Mouse (Mus musculus): ENCODE results near the gene Ror1. TPM values are rescaled to one million over a fixed set of nuclear protein-coding genes. Genes with fewer than 3 reads are reported as not detected.

The Ror1 gene
- total RNA-seq, 2 experiments from 2014 or later: 0.59 to 0.93 TPM

GRCm38 (mm10) chr4:100357881-100358589, 262.4 kb downstream of the Ror1 start:
- DNase-seq (ENCODE audit: low spot score in 2 of 2): no peak
- intact Hi-C loops (cut with DNase I): no loop called here

- intact Hi-C loops (cut with DNase I): no loop called here
- DNase-seq (ENCODE audit: low spot score in 2 of 2): no peak
Observed at GRCm38 (mm10) chr4:100363666-100364065, 268.1 kb downstream of the Ror1 start.

GRCm38 (mm10) chr4:100368691-100369090, 273.1 kb downstream of the Ror1 start:
- intact Hi-C loops (cut with DNase I): no loop called here
- DNase-seq (ENCODE audit: low spot score in 2 of 2): no peak

GRCm38 (mm10) chr4:100369541-100370174, 274.1 kb downstream of the Ror1 start:
- intact Hi-C loops (cut with DNase I): no loop called here
- DNase-seq (ENCODE audit: low spot score in 2 of 2): no peak

- intact Hi-C loops (cut with DNase I): no loop called here
- no peak for DNase-seq (ENCODE audit: low spot score in 2 of 2)
Observed at GRCm38 (mm10) chr4:100372806-100373205, 277.2 kb downstream of the Ror1 start.

- intact Hi-C loops (cut with DNase I): no loop called here
- no peak for DNase-seq (ENCODE audit: low spot score in 2 of 2)
Observed at GRCm38 (mm10) chr4:100373780-100374179, 278.2 kb downstream of the Ror1 start.

GRCm38 (mm10) chr4:100375286-100375685, 279.7 kb downstream of the Ror1 start:
- intact Hi-C loops (cut with DNase I): no loop called here
- DNase-seq (ENCODE audit: low spot score in 2 of 2): no peak

GRCm38 (mm10) chr4:100376163-100376562, 280.6 kb downstream of the Ror1 start:
- intact Hi-C loops (cut with DNase I): no loop called here

GRCm38 (mm10) chr4:100377231-100377630, 281.6 kb downstream of the Ror1 start:
- intact Hi-C loops (cut with DNase I): no loop called here
- DNase-seq (ENCODE audit: low spot score in 2 of 2): no peak

More at GRCm38 (mm10) chr4:100376163-100376562, 280.6 kb downstream of the Ror1 start:
- DNase-seq (ENCODE audit: low spot score in 2 of 2): no peak

GRCm38 (mm10) chr4:100377996-100378395, 282.4 kb downstream of the Ror1 start:
- intact Hi-C loops (cut with DNase I): no loop called here

GRCm38 (mm10) chr4:100381760-100382159, 286.2 kb downstream of the Ror1 start:
- DNase-seq (ENCODE audit: low spot score in 2 of 2): no peak
- intact Hi-C loops (cut with DNase I): no loop called here

More at GRCm38 (mm10) chr4:100377996-100378395, 282.4 kb downstream of the Ror1 start:
- no peak for DNase-seq (ENCODE audit: low spot score in 2 of 2)

- DNase-seq (ENCODE audit: low spot score in 2 of 2): no peak
- intact Hi-C loops (cut with DNase I): no loop called here
Observed at GRCm38 (mm10) chr4:100386272-100386988, 290.8 kb downstream of the Ror1 start.

GRCm38 (mm10) chr4:100390436-100390835, 294.8 kb downstream of the Ror1 start:
- intact Hi-C loops (cut with DNase I): no loop called here
- no peak for DNase-seq (ENCODE audit: low spot score in 2 of 2)

- intact Hi-C loops (cut with DNase I): no loop called here
- no peak for DNase-seq (ENCODE audit: low spot score in 2 of 2)
Observed at GRCm38 (mm10) chr4:100391021-100391420, 295.4 kb downstream of the Ror1 start.

GRCm38 (mm10) chr4:100393374-100394061, 297.9 kb downstream of the Ror1 start:
- no peak for DNase-seq (ENCODE audit: low spot score in 2 of 2)
- intact Hi-C loops (cut with DNase I): no loop called here

GRCm38 (mm10) chr4:100395407-100395806, 299.8 kb downstream of the Ror1 start:
- intact Hi-C loops (cut with DNase I): no loop called here

GRCm38 (mm10) chr4:100398079-100398478, 302.5 kb downstream of the Ror1 start:
- DNase-seq (ENCODE audit: low spot score in 2 of 2): no peak
- intact Hi-C loops (cut with DNase I): no loop called here

More at GRCm38 (mm10) chr4:100395407-100395806, 299.8 kb downstream of the Ror1 start:
- DNase-seq (ENCODE audit: low spot score in 2 of 2): no peak

- DNase-seq (ENCODE audit: low spot score in 2 of 2): no peak
- intact Hi-C loops (cut with DNase I): loop anchor here (10.0 kb wide), 1 partner anchor 186 kb away; no protein-coding TSS in a partner anchor
Observed at GRCm38 (mm10) chr4:100401078-100401477, 305.5 kb downstream of the Ror1 start.

- no peak for DNase-seq (ENCODE audit: low spot score in 2 of 2)
- intact Hi-C loops (cut with DNase I): loop anchor here (10.0 kb wide), 1 partner anchor 187 kb away; no protein-coding TSS in a partner anchor
Observed at GRCm38 (mm10) chr4:100401581-100402470, 306.2 kb downstream of the Ror1 start.

Data from left cerebral cortex, postnatal 36 days (tissue).